Mouse (Mus musculus) kidney, adult 2 months (tissue): Measurements from ENCODE around the gene Nudt17. TPM values are rescaled to one million over a fixed set of nuclear protein-coding genes. Genes with fewer than 3 reads are reported as not detected.

Source experiments
- DNase-seq: peaks from one replicate; pipeline ENCODE4 v3.0.0; 2021
- H3K27ac ChIP-seq: fragments of 200-500 bp; 2 replicates; pipeline ENCODE4 v1.5.1; 2012; ENCODE audit warnings: low read depth, low read length, control low read depth, inconsistent platforms; ENCODE audit not compliant: insufficient read depth
- H3K27me3 ChIP-seq: fragments of 200-500 bp; replicated peaks from 2 replicates; pipeline ENCODE4 v1.6.1; 2012; ENCODE audit warnings: mild to moderate bottlenecking, moderate library complexity, low read length, inconsistent platforms; ENCODE audit not compliant: control insufficient read depth, insufficient read depth
- H3K36me3 ChIP-seq: fragments of 200-500 bp; 2 replicates; pipeline ENCODE4 v1.6.1; 2012; ENCODE audit warnings: mild to moderate bottlenecking, moderate library complexity, low read length, inconsistent platforms; ENCODE audit not compliant: control insufficient read depth, insufficient read depth
- H3K4me1 ChIP-seq: fragments of 200-500 bp; 2 replicates; pipeline ENCODE4 v1.6.1; 2011; ENCODE audit warnings: low read length; ENCODE audit not compliant: control insufficient read depth, insufficient read depth
- H3K4me3 ChIP-seq: fragments of 200-500 bp; 2 replicates; pipeline ENCODE4 v1.5.1; 2011; ENCODE audit warnings: mild to moderate bottlenecking, low read depth, low read length, control low read depth; ENCODE audit not compliant: insufficient read depth
- CTCF ChIP-seq: fragments of 200-500 bp; conservative IDR thresholded peaks from 2 replicates; pipeline ENCODE4 v1.5.1; 2011; ENCODE audit warnings: low read depth, mild to moderate bottlenecking, control low read depth, low read length, moderate library complexity, mixed read lengths; ENCODE audit not compliant: insufficient read depth, insufficient read length
- POLR2A ChIP-seq: fragments of 200-500 bp; IDR thresholded peaks from one replicate; pipeline ENCODE4 v1.6.1; 2011; ENCODE audit warnings: low read depth, low read length, control low read depth
- WGBS: fragments of 180-500 bp; shearing (Covaris S2); methylation state at CpG from one replicate; pipeline ENCODE4 v1.1.7; 2018; 5-methylcytosine and 5-hydroxymethylcytosine counted together
- polyA plus RNA-seq: library from polyadenylated mRNA; depleted of rRNA; stranded (reverse); fragments of >200 nt; gene quantifications from 2 replicates; pipeline ENCODE4 v1.2.3, GENCODE M21; 2012

The Nudt17 gene
- polyA plus RNA-seq, 1 experiment: 3.6 TPM

DNA sequence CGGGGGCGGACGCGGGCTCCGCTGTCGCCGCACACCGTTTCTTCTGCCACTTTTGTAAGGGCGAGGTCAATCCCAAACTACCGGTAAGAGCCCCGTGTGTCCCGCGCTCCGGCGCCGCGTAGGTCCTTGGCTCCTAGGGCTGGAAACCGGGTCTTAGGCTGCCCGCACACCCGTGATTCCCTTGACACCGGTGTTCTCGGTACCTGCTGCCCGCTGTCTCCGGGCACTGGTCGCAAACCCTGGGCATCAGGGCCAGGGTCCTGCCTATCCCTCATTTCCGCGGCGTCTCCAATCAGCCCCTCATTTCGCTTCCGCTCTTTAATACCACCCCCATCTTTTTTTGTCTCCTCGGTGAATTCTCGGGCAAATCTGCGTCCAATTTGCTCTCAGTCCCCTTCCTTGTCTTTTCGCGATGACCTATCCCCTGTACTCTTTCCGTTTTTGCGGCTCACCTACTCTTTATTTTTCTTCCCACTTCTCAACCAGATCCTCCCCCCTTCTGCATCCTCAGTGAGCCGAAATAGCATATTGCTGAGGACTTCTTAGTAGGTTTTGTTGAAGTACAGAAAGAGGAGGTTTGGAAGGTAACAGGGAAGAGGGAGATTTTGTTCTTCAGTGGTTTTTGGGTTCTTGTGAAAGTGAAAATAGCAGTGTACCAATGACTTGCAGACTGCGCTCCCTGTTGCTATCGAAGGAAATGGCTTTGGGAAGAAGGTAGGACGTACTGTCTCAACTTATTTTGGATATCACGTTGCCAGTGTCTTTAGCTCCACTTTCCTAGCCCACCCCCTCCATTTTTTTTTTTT is 19.7 kb upstream of the Nudt17 start:
- peak; percentile 34 for DNase-seq
- Histone ChIP-seq H3K4me1 (peaks cover 23% of the 10 kb centered on the region), H3K27me3 (no peaks in the 10 kb centered on the region), H3K27ac (peak overlapping the region; percentile 91), H3K4me3 (peak overlapping the region; percentile 92), H3K36me3 (no peaks in the 10 kb centered on the region; the same call in 1 of the 2 replicates)
- WGBS: under 1% methylated on average over 42 of the region's 42 CpGs
- TF ChIP-seq CTCF (no peak), POLR2A (no peak)

DNA sequence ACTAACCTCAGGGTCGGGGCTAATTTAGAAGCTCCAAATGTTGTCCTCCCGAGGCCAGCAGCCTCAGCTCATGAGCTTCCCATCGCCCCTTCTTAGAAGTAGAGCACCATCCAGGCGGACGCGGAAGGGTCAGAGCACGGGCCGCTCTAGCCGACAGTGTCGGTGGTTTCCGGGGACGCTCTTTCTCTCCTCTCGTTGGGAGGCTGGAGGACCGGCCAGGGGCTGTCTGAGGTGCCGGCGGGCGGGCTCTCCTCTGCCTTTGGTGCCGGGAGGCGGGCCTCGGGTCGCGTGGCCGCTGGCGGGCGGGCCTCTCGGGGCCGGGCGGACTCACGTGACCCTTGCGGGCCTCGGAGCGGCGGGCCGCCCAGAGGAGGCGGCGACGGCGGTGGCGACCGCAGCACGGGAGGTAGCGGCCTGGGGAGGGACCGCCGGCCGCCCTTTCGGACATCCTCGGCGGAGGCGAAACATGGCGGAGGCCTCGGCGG is 19.0 kb upstream of the Nudt17 start, which contains the start of the genes Polr3c and Rnf115:
Gene Polr3c, minus strand, starts transcription at position 286 of the 485 bp plus-strand sequence.
Gene Rnf115, plus strand, starts transcription at position 322 of the 485 bp plus-strand sequence.
- Histone ChIP-seq H3K27ac (peak within 1 kb of the TSS; percentile 91), H3K36me3 (no peaks in the 10 kb centered on the region; the same call in 1 of the 2 replicates), H3K27me3 (no peaks in the 10 kb centered on the region), H3K4me3 (peak within 1 kb of the TSS; percentile 92), H3K4me1 (peaks cover 23% of the 10 kb centered on the region)
- DNase-seq: peak; percentile 98
- TF ChIP-seq POLR2A: peak; percentile 35
- TF ChIP-seq CTCF: no peak
- under 1% methylated on average over 52 of the region's 52 CpGs for WGBS

DNA sequence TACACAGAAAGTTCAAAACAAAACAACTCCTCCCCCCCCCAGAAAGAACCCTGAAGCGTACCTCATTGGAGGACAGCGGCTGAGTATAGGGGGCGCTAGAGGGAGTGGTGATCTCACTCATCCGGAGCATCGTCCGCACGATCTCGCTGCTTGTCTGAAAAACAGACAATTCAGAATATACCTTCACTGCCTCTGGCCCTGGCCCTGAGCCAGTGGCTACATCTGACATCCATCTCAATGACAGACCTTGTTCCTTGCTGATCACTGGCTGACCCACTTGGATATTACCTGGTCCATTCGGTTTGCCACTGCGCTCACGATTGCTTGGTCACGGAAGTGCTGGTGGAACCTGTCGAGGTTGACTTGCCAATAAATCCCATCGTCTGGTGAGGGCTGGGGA is 10.8 kb upstream of the Nudt17 start:
- H3K36me3 ChIP-seq: no peaks in the 10 kb centered on the region
- H3K4me3 ChIP-seq: no peak overlapping the region
- WGBS: 50% methylated on average over 14 of the region's 14 CpGs
- DNase-seq: peak; percentile 35
- TF ChIP-seq POLR2A: no peak
- TF ChIP-seq CTCF: peak; percentile 44
- H3K27ac ChIP-seq: no peak overlapping the region
- no peaks in the 10 kb centered on the region for H3K4me1 ChIP-seq
- H3K27me3 ChIP-seq: no peaks in the 10 kb centered on the region

DNA sequence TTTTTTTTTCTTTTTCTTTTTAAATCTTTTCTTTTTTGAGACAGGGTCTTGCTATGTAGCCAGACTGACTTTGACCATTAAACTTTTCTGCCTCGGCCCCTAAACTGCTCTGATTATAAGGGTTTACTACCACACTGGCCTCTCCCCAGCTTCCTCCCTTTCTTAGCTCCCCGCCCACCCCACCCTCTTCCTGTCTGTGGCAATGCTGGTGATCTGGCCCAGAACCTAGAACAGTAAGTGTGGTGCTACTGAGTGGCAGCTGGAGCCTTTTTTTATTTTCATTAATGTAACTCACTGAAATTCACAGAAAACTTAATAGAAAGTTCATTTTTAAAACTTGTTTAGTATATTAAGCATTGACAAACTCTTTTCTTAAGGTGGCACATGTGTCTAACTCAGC is 7.5 kb upstream of the Nudt17 start:
- no peaks in the 10 kb centered on the region for H3K27me3 ChIP-seq
- no peak overlapping the region for H3K4me3 ChIP-seq
- H3K27ac ChIP-seq: no peak overlapping the region
- no peaks in the 10 kb centered on the region for H3K4me1 ChIP-seq
- TF ChIP-seq POLR2A (no peak), CTCF (no peak)
- WGBS: 52% methylated on average over 2 of the region's 2 CpGs
- peaks cover 2% of the 10 kb centered on the region; the same call in 1 of the 2 replicates for H3K36me3 ChIP-seq
- DNase-seq: no peak

DNA sequence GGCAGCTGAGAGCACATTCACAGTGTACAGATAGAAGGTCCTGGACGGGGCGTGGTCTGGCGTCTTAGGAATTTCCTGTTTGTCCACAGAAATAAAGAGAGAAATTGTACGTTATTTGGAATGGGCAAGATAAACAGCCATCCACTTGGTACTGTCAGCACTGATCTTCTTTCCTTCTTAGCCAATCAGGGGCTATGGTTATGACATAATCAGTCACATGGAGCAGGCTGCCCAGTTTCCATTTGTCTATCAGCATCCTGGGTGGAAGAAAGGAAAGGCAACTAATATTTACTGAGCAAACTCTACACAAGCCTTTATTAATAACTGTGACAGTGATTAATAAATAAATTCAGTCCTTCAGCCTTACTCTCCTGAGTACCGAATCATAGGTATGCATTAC is 5.9 kb upstream of the Nudt17 start:
- 82% methylated on average over 5 of the region's 5 CpGs for WGBS
- Histone ChIP-seq H3K27me3 (no peaks in the 10 kb centered on the region), H3K4me1 (no peaks in the 10 kb centered on the region), H3K36me3 (peaks cover 4% of the 10 kb centered on the region; the same call in 1 of the 2 replicates), H3K4me3 (no peak overlapping the region), H3K27ac (no peak overlapping the region)
- TF ChIP-seq POLR2A: no peak
- TF ChIP-seq CTCF: no peak
- no peak for DNase-seq

DNA sequence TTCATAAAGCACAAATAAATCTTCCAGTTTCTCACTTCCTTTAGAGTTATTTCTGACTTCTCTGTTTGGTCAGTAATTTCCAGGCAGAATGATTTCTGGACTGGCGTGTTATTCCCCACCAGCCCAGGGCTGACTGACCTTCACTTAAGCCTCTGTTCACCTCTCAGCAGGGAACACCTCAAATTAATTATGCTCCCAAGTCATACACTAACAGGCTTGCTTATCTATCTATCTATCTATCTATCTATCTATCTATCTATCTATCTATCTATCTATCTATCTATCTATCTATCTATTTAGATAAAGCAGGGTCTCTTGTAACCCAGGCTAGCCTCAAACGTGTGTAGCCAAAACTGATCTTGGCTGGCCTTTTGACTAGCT is 312 bp upstream of the Nudt17 start:
- DNase-seq: no peak
- WGBS: 52% methylated on average over 2 of the region's 2 CpGs
- no peaks in the 10 kb centered on the region for H3K27me3 ChIP-seq
- peaks cover 4% of the 10 kb centered on the region; the same call in 1 of the 2 replicates for H3K36me3 ChIP-seq
- no peaks in the 10 kb centered on the region for H3K4me1 ChIP-seq
- no peak for TF ChIP-seq CTCF
- TF ChIP-seq POLR2A: no peak
- no peak overlapping the region for H3K4me3 ChIP-seq
- no peak overlapping the region for H3K27ac ChIP-seq

DNA sequence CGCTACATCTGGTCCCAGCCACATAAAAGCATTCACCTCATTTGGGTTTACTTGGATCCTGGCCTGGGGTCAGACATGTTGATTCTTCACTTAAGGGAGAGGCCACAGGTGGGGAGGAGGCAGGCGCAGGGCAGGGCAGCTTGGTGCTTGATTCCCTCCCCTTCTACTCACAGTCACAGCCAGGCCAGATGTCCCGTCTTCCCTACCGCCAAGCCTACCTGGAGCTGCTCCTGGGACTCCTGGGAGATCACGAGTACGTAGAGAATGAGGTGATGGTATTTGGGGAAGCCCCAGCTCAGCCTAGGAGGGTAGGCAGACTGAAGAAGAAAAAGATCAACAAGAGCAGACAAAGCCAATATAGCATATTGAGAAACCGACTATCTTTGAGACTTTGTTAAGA is 1.4 kb downstream of the Nudt17 start:
- TF ChIP-seq POLR2A (no peak), CTCF (no peak)

More for the DNA sequence above, 1.4 kb downstream of the Nudt17 start:
- Histone ChIP-seq H3K4me3 (no peak overlapping the region), H3K4me1 (no peaks in the 10 kb centered on the region), H3K27ac (no peak overlapping the region), H3K27me3 (no peaks in the 10 kb centered on the region), H3K36me3 (peaks cover 4% of the 10 kb centered on the region; the same call in 1 of the 2 replicates)
- no peak for DNase-seq
- WGBS: 74% methylated on average over 7 of the region's 7 CpGs
